In the genomic region with DNA sequence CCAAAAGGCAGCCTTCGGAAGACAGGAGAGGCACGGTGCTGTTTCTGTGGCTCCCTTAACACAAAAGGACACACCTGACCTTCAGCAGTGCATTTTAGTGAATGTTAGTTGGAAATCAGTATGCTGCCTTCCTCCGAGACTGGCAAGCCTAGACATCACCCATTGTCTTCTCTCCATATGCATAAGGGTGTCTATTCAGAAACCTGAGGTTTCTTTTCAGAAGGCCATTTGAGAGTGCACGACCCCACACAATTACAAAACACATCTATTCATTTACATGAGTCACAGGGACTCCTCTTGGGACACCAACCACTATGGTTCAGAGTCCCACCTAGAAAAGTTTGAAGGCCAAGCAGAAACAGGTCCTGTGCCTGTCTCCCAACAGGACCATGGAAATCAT, we compare ENCODE assay signal across 21 mouse cellular contexts.
DNase-seq lines count a peak whose midpoint lies in the region; ATAC-seq and TF ChIP-seq lines count a peak whose summit lies in the region.
"Had no signal": no experiment of that assay in that cellular context is flagged by ENCODE, and none has a peak within 500 bp of the region (broad histone marks: within the 10 kb centered on the region; RNA-seq: fewer than 3 reads in every experiment).

No protein-coding gene starts in this region.

- 50% methylated on average over 4 of the region's 4 CpGs for WGBS in forebrain, embryonic 13.5 days
- 73% methylated on average over 4 of the region's 4 CpGs for WGBS in forebrain, embryonic 10.5 days
- 65% methylated on average over 4 of the region's 4 CpGs for WGBS in midbrain, embryonic 11.5 days
- 67% methylated on average over 4 of the region's 4 CpGs for WGBS in midbrain, embryonic 10.5 days
- 92% methylated on average over 4 of the region's 4 CpGs for WGBS in thymus, adult 2 months
- 71% methylated on average over 4 of the region's 4 CpGs for WGBS in heart, embryonic 11.5 days (ENCODE audit: insufficient replicate concordance)

- no peak for TF ChIP-seq POLR2A in ES-Bruce4 (IDR thresholded peaks at IDR 0.05; ENCODE audit: insufficient read depth, low read length)
- no peak for TF ChIP-seq POLR2A in thymus, adult 2 months (IDR thresholded peaks at IDR 0.05; ENCODE audit: control insufficient read depth, extremely low read depth, insufficient read depth, low read length, poor library complexity)

- no peak overlapping the region for H3K4me3 ChIP-seq in forebrain, embryonic 13.5 days
- no peak overlapping the region for H3K4me3 ChIP-seq in forebrain, embryonic 10.5 days
- H3K4me3 ChIP-seq in midbrain, embryonic 11.5 days (ENCODE audit: low read depth, low read length): no peak overlapping the region
- H3K4me3 ChIP-seq in midbrain, embryonic 10.5 days: no peak overlapping the region
- no peak overlapping the region for H3K4me3 ChIP-seq in ES-Bruce4 (ENCODE audit: low read depth, low read length)
- no peak overlapping the region for H3K4me3 ChIP-seq in thymus, adult 2 months (ENCODE audit: control insufficient read depth, insufficient read depth, low read length)
- H3K4me3 ChIP-seq in heart, embryonic 11.5 days (ENCODE audit: low read depth, low read length): no peak overlapping the region
- H3K4me3 ChIP-seq: embryonic facial prominence, embryonic 15.5 days; erythroblast, embryonic 14.5 days; gastrocnemius, adult 2 months; intestine, embryonic 15.5 days had no signal

- no peak for ATAC-seq in forebrain, embryonic 13.5 days
- ATAC-seq in midbrain, embryonic 11.5 days (ENCODE audit: low FRiP score): no peak
- ATAC-seq in heart, embryonic 11.5 days (replicated peaks; ENCODE audit: insufficient number of reproducible peaks, low FRiP score, low TSS enrichment): no peak
- ATAC-seq: intestine, embryonic 15.5 days had no signal

- H3K9ac ChIP-seq in forebrain, embryonic 13.5 days: no peak overlapping the region
- H3K9ac ChIP-seq in midbrain, embryonic 11.5 days (ENCODE audit: low read length): no peak overlapping the region
- no peak overlapping the region for H3K9ac ChIP-seq in ES-Bruce4 (ENCODE audit: low read depth, poor library complexity, severe bottlenecking)
- no peak overlapping the region for H3K9ac ChIP-seq in heart, embryonic 11.5 days (ENCODE audit: low read depth, low read length)
- H3K9ac ChIP-seq: embryonic facial prominence, embryonic 15.5 days; intestine, embryonic 15.5 days had no signal

- no peaks in the 10 kb centered on the region for H3K9me3 ChIP-seq in forebrain, embryonic 13.5 days (replicated peaks)
- no peaks in the 10 kb centered on the region for H3K9me3 ChIP-seq in forebrain, embryonic 10.5 days
- no peaks in the 10 kb centered on the region for H3K9me3 ChIP-seq in midbrain, embryonic 11.5 days (ENCODE audit: control insufficient read depth, low read length)
- H3K9me3 ChIP-seq in midbrain, embryonic 10.5 days (replicated peaks): no peaks in the 10 kb centered on the region
- peaks cover 13% of the 10 kb centered on the region for H3K9me3 ChIP-seq in ES-Bruce4 (replicated peaks; ENCODE audit: control insufficient read depth, insufficient read depth, low read length, poor library complexity, severe bottlenecking)
- H3K9me3 ChIP-seq in heart, embryonic 11.5 days (replicated peaks; ENCODE audit: control insufficient read depth, low read length): no peaks in the 10 kb centered on the region
- H3K9me3 ChIP-seq: embryonic facial prominence, embryonic 15.5 days; intestine, embryonic 15.5 days had no signal

- peaks cover 35% of the 10 kb centered on the region for H3K4me1 ChIP-seq in forebrain, embryonic 13.5 days
- peaks cover 48% of the 10 kb centered on the region for H3K4me1 ChIP-seq in forebrain, embryonic 10.5 days
- H3K4me1 ChIP-seq in midbrain, embryonic 11.5 days (ENCODE audit: control insufficient read depth, insufficient read depth, low read length): peaks cover 13% of the 10 kb centered on the region; the same call in 1 of the 2 replicates
- H3K4me1 ChIP-seq in midbrain, embryonic 10.5 days: peaks cover 38% of the 10 kb centered on the region
- H3K4me1 ChIP-seq in ES-Bruce4 (ENCODE audit: control insufficient read depth, insufficient read depth, low read length): peaks cover 2% of the 10 kb centered on the region
- H3K4me1 ChIP-seq in thymus, adult 2 months (replicated peaks; ENCODE audit: control insufficient read depth, insufficient read depth, low read length): no peaks in the 10 kb centered on the region
- H3K4me1 ChIP-seq in heart, embryonic 11.5 days (ENCODE audit: control insufficient read depth, insufficient read depth, low read length): no peaks in the 10 kb centered on the region; the same call in 1 of the 2 replicates
- H3K4me1 ChIP-seq: embryonic facial prominence, embryonic 15.5 days had no signal

- no peaks in the 10 kb centered on the region for H3K36me3 ChIP-seq in forebrain, embryonic 13.5 days (ENCODE audit: poor library complexity, severe bottlenecking)
- no peaks in the 10 kb centered on the region for H3K36me3 ChIP-seq in forebrain, embryonic 10.5 days (replicated peaks)
- H3K36me3 ChIP-seq in midbrain, embryonic 11.5 days (ENCODE audit: control insufficient read depth, insufficient read depth, low read length): no peaks in the 10 kb centered on the region
- H3K36me3 ChIP-seq in midbrain, embryonic 10.5 days: no peaks in the 10 kb centered on the region
- H3K36me3 ChIP-seq in ES-Bruce4 (ENCODE audit: control insufficient read depth, insufficient read depth, low read length, poor library complexity, severe bottlenecking): no peaks in the 10 kb centered on the region
- H3K36me3 ChIP-seq in thymus, adult 2 months (ENCODE audit: control insufficient read depth, insufficient read depth, low read length): no peaks in the 10 kb centered on the region
- no peaks in the 10 kb centered on the region for H3K36me3 ChIP-seq in heart, embryonic 11.5 days (ENCODE audit: control insufficient read depth, insufficient read depth, low read length)
- H3K36me3 ChIP-seq: embryonic facial prominence, embryonic 15.5 days; intestine, embryonic 15.5 days had no signal

- TF ChIP-seq CTCF in ES-Bruce4 (IDR thresholded peaks at IDR 0.05; ENCODE audit: low read depth, low read length): no peak
- TF ChIP-seq CTCF in thymus, adult 2 months (IDR thresholded peaks at IDR 0.05; ENCODE audit: borderline replicate concordance, control insufficient read depth, extremely low read depth, insufficient read depth, low read length, poor library complexity): no peak

- DNase-seq in forebrain, embryonic 10.5 days (ENCODE audit: extremely low spot score, low spot score): no peak
- DNase-seq in midbrain, embryonic 11.5 days (ENCODE audit: low spot score, missing footprints): peak; percentile 41
- no peak for DNase-seq in midbrain, embryonic 10.5 days (ENCODE audit: low spot score)
- peak; percentile 81 for DNase-seq in ZHBTc4 (ENCODE audit: low read depth, low spot score)
- no peak for DNase-seq in thymus, adult 2 months
- DNase-seq: adrenal gland, adult 2 months; cerebellum, adult 11 months; cerebellum, adult 8-10 months; cerebellum, postnatal 14 days; embryo, embryonic 11 days; gastrocnemius, adult 2 months; gastrocnemius, postnatal 25 days; heart, postnatal 10 days; heart, postnatal 4 days; kidney, adult 18-20 months had no signal

- peak overlapping the region; percentile 41; the same call in 1 of the 2 replicates for H3K27ac ChIP-seq in forebrain, embryonic 13.5 days
- H3K27ac ChIP-seq in forebrain, embryonic 10.5 days: no peak overlapping the region
- no peak overlapping the region for H3K27ac ChIP-seq in midbrain, embryonic 11.5 days (ENCODE audit: low read depth, low read length)
- H3K27ac ChIP-seq in midbrain, embryonic 10.5 days (replicated peaks): no peak overlapping the region
- peak overlapping the region; percentile 25; the same call in 1 of the 2 replicates for H3K27ac ChIP-seq in ES-Bruce4 (ENCODE audit: insufficient read depth, low read length)
- no peak overlapping the region for H3K27ac ChIP-seq in thymus, adult 2 months (ENCODE audit: control insufficient read depth, insufficient read depth, low read length)
- no peak overlapping the region for H3K27ac ChIP-seq in heart, embryonic 11.5 days (ENCODE audit: low read depth, low read length)
- H3K27ac ChIP-seq: embryonic facial prominence, embryonic 15.5 days; gastrocnemius, adult 2 months; intestine, embryonic 15.5 days had no signal

- H3K27me3 ChIP-seq in forebrain, embryonic 13.5 days: peaks cover 46% of the 10 kb centered on the region
- peaks cover 60% of the 10 kb centered on the region for H3K27me3 ChIP-seq in forebrain, embryonic 10.5 days (ENCODE audit: poor library complexity, severe bottlenecking)
- H3K27me3 ChIP-seq in midbrain, embryonic 11.5 days (ENCODE audit: control insufficient read depth, insufficient read depth, low read length): no peaks in the 10 kb centered on the region
- H3K27me3 ChIP-seq in midbrain, embryonic 10.5 days (ENCODE audit: low read depth, poor library complexity, severe bottlenecking): no peaks in the 10 kb centered on the region
- H3K27me3 ChIP-seq in ES-Bruce4 (ENCODE audit: control insufficient read depth, insufficient read depth, low read length, poor library complexity, severe bottlenecking): no peaks in the 10 kb centered on the region
- H3K27me3 ChIP-seq in thymus, adult 2 months (ENCODE audit: control insufficient read depth, insufficient read depth, low read length): no peaks in the 10 kb centered on the region
- H3K27me3 ChIP-seq in heart, embryonic 11.5 days (ENCODE audit: control insufficient read depth, insufficient read depth, low read length): no peaks in the 10 kb centered on the region
- H3K27me3 ChIP-seq: embryonic facial prominence, embryonic 15.5 days; intestine, embryonic 15.5 days had no signal

- peak; percentile 64 for TF ChIP-seq EP300 in ES-Bruce4 (IDR thresholded peaks at IDR 0.05; ENCODE audit: insufficient read depth, low read depth, low read length)

- H3K4me2 ChIP-seq in forebrain, embryonic 13.5 days: no peak overlapping the region
- no peak overlapping the region for H3K4me2 ChIP-seq in midbrain, embryonic 11.5 days
- H3K4me2 ChIP-seq in heart, embryonic 11.5 days: no peak overlapping the region
- H3K4me2 ChIP-seq: embryonic facial prominence, embryonic 15.5 days; intestine, embryonic 15.5 days had no signal

Comparison
In these comparisons a context has a peak if more than half of its experiments do, and no peak if none do; other contexts are left out.
1. H3K27ac ChIP-seq: peak in forebrain, embryonic 13.5 days (single experiment) and ES-Bruce4 (single experiment); none in forebrain, embryonic 10.5 days (single experiment), midbrain, embryonic 11.5 days (single experiment), midbrain, embryonic 10.5 days (single experiment), thymus, adult 2 months (single experiment) and heart, embryonic 11.5 days (single experiment).
2. DNase-seq: peak in midbrain, embryonic 11.5 days (single experiment) and ZHBTc4 (single experiment); none in forebrain, embryonic 10.5 days (single experiment), midbrain, embryonic 10.5 days (single experiment) and thymus, adult 2 months (single experiment).